Mouse (Mus musculus) thymus, postnatal 4 days (tissue): ENCODE data around the gene Fam229b.

Source experiments
- DNase-seq: peaks from one replicate; pipeline ENCODE4 v3.0.0; 2021

The Fam229b gene

DNA sequence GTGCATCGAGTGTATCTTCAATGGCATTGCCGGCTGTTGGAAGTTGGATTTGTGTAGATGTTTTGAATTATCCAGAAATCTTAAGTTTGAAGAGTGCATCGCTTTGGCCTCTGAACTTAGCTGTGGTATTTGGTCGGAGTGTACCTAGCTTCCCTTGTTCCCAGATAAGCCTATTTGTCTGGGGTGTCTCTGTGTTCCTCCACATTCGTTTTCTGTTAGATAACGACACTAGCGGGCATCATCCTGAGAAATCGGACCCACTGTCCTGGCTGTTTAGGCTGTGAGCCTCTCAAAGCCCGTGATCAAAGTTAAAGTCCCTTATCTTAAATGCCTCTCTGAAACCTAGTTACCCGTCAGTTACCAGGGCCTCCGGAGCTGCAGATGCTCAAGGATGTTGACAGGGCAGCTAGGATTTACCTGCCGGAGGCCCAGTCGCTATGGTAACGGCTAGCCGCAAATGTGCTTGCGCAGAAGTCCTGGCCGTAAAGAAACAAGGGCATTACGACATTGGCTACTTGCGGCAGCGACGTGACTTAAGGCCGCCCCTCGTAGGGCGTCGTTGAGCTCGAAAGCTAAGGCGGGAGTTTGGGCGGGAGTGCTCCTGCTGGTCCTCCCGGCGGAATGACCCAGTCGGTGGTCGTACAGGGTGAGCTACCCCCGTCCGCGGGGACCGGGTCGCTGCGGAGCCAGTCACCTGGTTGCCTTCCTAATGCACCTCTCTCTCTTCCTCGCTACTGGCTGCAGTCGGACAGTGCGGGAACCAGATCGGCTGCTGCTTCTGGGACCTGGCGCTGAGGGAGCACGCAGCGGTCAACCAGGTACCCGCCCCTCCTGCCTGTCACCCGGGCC, at the start of gene Fam229b, which contains the start of gene Tube1:
Fam229b (minus strand) TSS at position 453 of the 849 bp plus-strand sequence.
Tube1 (plus strand) TSS at position 515 of the 849 bp plus-strand sequence.
- DNase-seq, result peak; percentile 91

DNA sequence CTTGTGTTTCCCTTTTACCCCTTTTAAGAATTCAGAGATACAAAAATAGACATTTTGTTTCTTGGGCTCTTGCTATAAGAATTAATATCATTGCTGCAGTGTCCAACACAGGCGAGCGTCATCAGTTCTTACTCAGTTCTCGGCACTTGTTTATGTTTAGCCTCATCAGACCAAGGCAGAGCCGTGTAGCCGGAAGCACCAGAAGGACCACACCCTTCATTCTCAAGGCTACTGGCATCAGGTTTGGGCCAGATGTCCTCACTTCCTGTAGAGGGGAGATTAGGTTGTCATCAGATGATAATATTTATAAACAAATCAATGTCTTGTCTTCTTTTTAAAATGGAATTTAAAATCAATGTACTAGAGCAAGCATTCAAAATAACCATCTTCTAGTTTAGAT, 43.3 kb upstream of the Fam229b start:
- no peak for DNase-seq

DNA sequence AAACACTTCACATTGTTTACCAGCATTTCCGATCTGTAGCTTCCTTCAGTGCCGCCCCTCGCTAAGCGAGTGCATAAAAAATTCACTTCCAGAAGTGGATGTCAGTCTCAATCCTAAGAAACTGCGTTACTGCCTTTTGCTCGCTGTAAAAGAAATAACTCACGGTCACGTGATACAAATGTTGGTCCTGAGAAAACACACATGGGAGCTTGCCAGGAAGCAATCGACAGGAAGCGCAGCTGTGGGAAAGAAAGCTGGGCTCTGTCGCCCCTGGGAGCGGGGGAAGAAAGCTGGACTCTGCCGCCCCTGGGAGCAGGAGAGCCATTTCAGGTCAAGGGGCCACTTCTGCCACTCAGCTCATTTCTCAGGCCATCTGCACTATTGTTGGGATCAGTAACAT, 39.4 kb upstream of the Fam229b start:
- peak; percentile 35 for DNase-seq

DNA sequence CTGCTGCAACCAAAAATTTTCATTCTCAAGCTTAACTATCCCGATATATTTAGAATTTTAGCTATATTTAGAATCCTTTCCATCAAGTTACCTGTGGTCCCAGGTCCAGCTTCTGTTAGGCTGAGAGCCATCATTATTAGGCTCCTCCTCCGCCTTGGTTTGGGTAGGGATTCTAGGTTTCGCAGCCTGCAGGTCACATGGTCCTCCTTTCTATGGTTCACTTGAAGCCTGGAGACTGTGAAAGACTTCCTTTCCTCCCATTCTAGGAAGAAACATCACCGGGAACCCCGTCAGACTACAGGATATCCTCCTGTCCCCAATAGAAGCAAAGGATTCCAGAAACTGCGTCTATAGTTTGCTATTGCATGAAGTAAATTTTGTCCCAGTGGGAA, 38.8 kb upstream of the Fam229b start:
- DNase-seq, result no peak

DNA sequence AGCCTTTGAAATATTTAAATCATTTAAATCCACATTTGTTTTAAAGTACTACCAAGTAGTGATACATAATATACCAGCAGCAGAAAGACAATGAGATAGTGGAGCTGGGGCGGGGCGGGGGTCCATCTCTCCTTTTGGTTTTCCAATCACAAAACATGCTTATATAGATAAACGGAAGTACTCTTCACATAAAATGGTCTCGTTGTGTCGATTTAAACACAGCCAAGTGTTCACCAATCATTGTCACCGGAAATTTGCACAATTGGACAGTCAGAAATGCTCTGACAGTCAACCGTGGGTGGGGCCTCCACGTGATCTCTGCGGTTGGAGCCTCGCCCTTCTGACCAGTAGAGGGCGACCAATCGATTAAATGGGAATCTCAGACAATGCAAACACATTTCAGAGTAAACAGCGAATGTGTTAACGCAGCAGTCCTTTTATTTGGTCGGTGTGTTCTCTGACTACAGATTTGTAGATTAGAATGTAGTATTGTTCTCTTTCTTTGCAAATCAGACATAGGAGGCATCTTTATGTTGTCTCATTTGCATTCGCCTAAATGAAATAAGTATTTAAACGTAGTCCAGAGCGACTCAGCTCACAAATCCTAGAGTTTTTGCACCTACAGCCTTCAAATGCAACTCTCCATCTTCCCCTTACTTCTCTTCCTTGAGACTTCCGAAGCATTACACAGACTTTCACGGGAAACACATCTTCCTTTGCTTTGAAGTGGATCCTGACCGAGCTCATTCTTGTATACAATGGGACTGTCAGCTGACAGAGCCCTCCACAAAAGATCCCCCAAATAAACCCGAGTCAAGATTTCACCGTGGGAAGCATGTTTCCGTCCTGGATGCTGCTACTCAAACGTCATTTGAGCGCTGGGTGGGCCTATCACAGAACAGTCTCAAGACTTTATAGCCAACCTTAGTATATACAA, 38.2 kb upstream of the Fam229b start:
- DNase-seq, result peak; percentile 90

DNA sequence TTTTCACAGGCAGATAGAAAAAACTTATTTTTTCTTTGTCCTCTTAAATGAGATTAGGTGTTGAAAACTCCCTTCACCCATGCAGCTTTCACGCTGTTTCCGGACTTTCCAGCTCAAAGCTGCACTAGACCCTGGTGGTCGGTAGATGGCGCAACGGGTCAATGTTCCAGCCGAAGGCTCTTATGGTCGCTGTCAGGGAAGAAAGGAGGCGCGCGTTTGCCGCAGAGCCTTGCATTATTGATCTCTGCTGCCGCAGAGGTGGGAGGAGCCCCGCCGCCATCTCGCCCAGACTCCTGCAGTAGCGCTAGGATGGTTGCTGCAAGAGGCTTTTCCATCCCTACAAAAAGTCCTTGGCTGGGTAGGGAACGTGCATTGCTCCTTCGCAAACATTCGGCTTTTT, 37.4 kb upstream of the Fam229b start:
- peak; percentile 96 for DNase-seq

DNA sequence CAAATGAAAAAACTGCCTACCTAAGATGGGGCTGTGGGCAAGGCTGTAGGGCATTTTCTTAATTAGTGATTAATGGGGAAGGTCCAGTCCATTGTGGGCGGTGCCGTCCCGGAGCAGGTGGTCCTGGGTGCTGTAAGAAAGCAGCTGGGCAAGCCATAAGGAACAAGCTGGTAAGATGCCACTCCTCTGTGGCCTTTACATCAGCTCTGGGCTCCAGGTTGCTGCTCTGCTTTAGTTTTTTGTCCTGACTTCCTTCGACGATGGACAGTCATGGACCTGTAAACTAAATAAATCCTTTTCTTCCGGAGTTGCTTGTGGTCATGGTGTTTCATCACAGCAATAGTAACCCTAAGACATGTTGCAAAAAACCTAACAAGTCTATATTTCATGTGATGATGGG, 37.0 kb upstream of the Fam229b start:
- DNase-seq, result peak; percentile 50

DNA sequence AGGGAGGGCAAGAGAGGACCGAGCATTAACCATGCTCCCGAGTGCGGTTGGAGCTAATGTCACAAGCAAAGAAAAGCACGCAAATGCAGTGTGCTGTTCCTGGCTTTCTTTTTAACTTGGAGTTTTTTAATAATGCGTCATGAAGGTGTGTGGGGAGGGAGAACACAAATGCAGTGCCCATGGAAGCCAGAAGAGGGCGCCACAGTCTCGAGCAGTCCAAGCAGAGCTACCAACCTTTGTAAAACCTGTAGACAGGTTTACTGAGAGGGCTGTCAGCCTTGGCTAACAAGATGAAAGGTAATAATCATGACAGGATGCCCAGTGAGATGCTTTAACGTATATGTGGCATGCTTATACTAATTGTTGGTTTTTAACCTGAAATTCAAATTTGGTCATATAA, 36.5 kb upstream of the Fam229b start:
- peak; percentile 93 for DNase-seq

DNA sequence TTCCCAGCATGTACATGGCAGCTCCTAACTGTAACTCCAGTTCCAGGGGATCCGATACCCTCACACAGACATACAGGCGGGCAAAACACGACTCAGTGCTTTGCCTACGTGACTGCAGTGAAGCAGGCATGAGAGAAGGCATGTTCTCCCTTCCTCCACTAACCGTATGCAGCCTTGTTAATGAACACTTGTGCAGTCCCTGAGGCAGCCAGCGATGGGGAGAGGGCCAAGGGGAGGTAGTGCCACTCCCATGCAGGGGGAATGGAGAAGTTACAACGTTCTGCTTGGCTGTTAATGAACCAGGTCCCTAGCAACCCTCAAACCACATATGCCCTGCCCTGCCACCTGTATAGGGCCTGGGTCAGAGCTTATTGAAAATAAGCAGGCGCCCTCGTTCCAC, 35.9 kb upstream of the Fam229b start:
- no peak for DNase-seq

DNA sequence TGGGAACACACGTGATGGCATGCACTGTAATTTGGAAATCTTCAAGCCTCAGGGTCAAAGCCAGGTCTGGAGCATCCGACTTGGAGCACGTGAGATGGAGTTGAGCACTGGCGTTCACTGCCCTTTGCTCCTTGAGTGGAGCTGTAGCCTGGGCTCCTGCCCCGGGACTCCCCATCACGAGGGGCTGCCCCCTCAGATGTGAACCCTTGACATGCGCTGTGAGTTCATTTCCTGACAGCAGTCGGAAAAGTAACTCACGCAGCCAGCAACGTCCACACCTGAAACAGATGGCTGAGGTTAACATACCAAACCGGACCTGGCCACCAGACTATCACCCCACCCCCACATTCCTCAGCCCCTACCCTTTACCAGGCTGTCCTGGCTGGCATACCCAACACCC, 33.9 kb upstream of the Fam229b start:
- no peak for DNase-seq

DNA sequence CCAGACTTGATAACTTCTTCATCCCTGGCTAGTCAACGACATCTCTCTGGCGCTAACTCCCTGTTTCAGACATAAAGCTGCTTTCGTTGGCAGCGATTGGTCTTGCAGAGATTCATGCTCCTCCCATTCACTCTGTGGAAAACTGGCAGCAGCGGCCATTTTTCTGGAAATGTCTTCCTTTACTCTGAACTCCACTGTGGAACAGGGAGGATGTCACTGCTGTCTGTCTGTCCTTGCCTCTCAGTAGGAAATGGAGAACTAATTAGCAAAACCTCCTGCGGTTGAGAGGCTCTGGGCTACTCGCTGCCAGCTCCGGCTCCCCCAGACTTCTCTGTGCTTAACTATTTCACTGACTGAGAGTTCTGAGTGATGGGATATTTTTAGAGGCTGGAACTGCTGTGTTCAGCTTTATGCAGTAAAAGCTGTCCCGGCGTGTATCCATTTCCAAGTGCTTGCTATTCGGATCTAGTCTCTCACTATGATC, 32.0 kb upstream of the Fam229b start:
- DNase-seq, result no peak

DNA sequence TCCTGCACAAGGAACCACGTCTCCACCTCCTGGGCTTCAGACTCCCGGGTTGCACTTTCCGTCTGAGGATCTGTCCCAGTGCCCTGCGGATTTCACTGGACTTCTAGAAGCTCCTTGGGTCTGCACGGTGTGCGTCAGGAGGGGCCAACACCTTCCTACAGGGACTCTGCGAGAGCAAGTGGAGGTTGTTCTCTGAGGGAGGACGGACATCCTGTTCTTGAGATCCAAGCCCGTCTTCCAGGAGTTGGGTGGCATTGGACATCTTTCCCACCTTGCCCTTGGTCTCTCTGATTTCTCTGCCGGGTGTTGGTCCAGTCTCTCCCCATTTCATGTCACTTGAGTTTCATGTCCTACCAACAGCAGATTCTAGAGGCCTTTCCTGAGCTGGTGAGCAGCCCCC, 30.0 kb upstream of the Fam229b start, which contains the start of gene Ccn6:
Ccn6 (minus strand) TSS at position 101 of the 400 bp plus-strand sequence.
- no peak for DNase-seq

DNA sequence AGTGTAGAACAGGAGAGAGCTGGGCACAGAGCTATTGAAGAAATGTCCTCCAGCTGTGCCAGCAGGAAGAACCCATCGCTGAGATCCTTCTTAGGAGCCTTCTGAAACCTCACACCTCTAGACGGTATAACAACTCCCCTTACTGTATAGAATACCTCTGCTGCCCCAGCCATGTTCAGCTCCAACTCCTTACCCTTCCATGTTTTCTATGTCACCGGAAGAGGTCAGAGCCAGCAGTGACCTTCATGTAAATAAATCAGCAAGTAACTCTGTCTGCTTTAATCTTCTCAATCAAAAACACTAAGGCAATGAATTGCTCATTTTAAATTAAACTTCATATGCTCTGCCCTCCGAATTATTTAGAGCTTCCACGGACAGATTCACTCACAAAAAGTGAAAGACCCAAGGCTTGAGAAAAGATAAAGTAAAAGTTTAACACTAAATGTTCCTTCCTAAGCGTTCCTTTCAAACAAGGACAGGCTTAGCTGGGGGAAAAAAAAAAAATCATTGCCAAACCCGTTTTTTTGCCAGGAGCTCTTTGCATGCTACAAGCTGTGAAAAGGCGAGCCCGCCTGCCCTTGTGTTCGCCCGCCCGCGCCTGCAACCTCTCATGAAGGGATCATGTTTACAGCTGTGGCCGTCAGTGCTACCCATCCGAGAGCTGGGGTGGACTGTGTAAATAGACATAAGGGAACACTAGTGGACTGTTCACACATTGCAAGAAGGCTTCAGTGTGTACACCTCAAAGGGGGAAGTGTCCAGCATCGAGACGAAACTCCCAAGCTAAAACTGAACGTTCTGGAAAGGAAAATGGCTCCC, 29.2 kb upstream of the Fam229b start:
- no peak for DNase-seq

DNA sequence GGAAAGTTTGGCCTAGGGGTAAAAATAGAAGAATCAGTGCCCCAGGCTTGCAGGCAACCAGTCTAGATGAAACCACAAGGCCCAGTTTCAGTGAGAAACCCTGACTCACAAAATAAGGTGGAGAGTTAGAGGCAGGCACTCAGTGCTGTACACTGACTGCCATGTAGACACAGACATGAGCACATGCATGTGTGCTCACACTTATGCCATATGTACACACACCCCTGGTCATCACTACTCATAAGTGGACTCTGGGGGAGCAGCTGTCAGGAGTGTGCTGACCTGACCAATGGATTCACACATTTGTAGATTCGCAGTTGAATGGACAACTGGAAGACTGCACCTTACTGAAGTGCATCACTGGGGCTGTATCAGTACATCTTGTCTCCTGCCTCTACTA, 27.7 kb upstream of the Fam229b start:
- no peak for DNase-seq

DNA sequence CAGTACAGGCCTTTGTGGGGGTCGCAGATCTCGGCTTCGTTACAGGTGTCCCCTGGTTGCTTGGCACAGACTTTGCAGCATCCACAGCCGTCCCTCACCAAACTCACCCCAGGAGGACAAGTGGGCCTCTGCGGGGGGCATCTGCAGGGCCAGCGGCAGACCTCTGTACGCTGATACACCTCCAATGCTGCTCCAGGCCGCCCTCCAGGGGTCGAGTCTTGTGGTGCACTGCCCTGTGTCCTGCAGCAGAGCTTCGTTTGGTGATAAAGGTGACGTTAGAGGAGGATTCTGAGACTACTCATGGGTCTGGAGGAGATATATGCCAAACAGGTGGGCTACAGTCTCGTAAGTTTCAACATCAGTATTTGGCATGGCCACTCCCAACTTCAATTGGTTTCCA, 24.6 kb upstream of the Fam229b start:
- peak; percentile 71 for DNase-seq

DNA sequence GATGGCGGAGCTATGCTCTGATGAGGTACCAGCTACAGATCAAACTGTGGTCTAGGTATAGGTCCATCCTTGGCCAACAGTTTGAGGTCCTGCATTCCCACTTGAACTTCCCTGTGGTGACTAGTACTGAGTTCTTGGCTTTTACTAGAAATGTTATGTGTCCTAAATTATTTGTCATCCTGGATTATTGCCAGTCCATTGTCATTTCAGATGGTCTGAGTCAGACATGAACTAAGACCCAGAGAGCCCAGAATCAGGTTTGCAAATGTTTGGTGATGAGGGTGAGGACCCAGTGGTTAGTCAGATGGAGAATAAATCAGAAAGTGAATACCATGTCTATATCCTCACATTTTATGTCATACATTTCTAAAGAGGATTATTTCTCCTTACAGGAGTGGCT, 23.6 kb upstream of the Fam229b start:
- DNase-seq, result no peak

DNA sequence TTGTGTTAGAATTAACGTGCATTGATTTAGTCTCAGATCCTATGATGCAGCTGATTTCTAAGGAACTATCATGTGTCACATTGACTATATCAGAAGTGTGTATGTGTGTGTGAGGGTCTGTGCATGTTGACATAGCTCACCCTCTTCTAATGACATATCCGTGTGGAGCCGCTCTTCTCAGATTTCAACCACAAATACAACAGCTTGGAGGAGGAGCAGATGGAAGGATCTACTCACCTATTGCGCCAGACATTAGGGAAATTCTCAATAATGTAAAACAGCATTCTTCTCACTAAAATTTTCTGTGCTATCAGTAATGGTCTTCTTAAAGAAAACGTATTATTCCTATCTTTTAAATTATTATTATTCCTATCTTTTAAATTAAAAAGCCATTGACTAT, 23.0 kb upstream of the Fam229b start:
- DNase-seq, result no peak

DNA sequence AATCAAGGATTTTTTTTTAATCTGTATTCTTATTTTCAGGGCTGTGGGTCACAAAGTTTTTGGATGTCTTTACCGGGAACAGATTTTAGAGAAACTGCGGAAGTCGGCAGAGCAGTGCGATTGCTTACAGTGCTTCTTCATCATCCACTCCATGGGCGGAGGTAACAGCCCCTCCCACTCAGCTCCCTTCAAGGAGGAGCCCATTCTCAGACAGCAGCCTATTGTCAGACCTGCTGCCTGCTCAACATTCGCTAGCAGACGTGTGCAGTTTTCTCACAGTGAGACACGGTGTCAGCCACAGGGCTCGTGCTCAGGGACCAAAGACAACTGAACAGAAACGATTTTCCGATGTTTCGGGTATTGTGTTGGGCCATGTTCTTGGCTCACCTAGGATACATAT, 8.5 kb upstream of the Fam229b start:
- no peak for DNase-seq

DNA sequence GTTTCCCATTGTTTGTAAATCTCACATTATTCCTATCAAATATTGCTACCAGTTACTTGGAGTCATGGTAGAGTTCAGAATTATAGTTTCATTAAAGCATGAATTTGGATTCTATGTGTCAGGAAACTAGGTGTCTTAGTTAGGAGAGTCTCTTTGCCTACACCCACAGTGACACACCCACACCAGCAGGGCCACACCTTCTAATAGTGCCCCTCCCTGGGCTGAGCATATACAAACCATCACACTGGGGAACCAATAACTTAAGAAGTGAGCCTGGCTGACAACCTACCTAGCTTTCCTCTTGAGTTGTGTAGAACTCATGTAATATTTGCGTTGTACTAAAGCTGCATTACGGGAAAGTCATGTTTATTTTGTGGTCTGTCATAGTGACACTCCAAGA, 7.7 kb upstream of the Fam229b start:
- DNase-seq, result no peak

DNA sequence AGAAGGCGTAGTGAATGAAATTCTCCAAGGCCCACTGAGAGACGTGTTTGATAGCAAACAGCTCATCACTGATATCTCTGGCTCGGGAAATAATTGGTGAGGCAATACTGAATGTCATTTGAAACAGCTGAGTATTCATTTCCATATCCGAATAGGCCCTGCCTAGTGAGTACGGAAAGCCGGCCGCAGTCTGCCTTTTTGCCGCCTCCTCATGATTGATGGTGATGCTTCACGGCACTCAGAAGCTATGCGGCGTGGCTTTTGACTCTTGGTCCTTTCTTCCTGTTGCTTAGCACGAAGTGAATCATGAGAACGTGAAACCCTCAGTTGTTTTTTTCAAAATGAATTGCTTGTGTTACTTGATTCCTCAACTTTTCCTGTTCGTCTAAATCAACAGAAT, 7.1 kb upstream of the Fam229b start:
- DNase-seq, result no peak

DNA sequence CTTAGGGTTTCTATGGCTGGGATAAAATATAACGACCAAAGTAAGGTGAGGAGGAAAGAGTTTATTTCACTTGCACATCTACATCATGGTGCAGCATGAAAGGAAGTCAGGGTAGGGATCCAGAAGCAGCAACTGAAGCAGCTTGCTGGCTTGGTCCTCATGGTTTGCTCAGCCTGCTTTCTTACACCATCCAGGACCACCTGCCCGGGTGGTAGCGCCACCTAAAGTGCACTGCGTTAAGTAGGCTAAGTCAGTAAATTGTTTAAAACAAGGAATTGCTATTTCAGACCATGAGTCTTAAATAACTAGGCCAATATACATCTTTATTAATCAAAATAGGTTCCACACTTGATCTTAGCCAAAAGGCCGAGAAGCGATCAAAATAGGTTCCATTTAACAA, 5.0 kb upstream of the Fam229b start:
- peak; percentile 72 for DNase-seq

DNA sequence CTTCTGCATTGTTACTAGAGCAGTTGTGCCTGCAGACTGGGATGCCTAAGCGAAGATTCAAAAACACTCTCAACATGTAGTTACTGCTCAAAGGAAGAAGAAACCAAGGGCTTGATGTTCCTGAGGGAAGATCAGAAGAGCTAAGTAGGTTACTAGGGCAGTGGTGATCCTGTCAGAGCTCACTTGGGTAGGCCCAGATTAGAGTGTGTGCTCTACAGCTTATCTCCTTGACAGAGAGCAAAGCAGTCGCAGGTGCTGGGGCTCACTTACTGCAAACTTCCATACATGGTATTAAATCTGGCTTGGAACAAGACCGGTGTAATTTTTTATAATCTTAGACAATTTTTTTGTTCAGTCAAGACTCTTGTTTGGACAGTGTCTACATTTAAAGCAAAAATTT, 4.1 kb upstream of the Fam229b start:
- DNase-seq, result peak; percentile 61

DNA sequence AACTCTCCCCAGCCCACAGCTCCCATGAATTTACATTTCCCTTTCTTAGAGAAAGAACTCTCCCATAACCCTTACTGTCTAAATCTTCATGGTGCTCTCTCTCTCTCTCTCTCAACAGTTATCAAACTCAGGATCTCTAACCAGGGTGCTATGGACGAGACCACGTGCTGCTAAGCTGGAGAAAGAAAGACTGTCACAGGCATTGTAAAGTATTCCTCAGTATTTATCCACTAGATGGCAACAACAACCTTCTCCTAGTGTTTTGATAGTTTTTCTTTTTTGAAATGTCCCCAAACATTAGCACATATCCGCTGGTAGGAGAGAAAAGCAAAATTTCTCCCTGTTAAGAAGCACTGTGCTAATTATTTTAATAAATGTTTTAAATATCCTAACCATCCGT, 12.3 kb downstream of the Fam229b start:
- no peak for DNase-seq
